Mouse (Mus musculus) brain, embryonic 14.5 days (tissue): ENCODE results near the gene Spock2.

Source experiments
- CTCF ChIP-seq: fragments of 200-500 bp; IDR thresholded peaks from 2 replicates; pipeline ENCODE4 v1.5.1; 2012; ENCODE audit warnings: inconsistent platforms, mild to moderate bottlenecking, moderate library complexity, borderline replicate concordance; ENCODE audit not compliant: insufficient read depth, insufficient read length; ENCODE audit errors: extremely low read depth
- POLR2A ChIP-seq: fragments of 200-500 bp; IDR thresholded peaks from 2 replicates; pipeline ENCODE4 v1.6.1; 2012; ENCODE audit warnings: mild to moderate bottlenecking, inconsistent platforms, borderline replicate concordance; ENCODE audit not compliant: poor library complexity, insufficient read depth, insufficient read length, severe bottlenecking; ENCODE audit errors: extremely low read depth

- no peak for TF ChIP-seq CTCF
- no peak for TF ChIP-seq POLR2A
Measured at GRCm38 (mm10) chr10:60109336-60109735, 3.3 kb downstream of the Spock2 start.
